Mouse (Mus musculus) induced T-regulatory cell, adult 2 months (primary cell): Measurements from ENCODE around the gene Sorl1.
"Not testable (repeated sequence)": the region's sequence is repeated elsewhere in the genome, so short reads cannot be mapped to it uniquely, and the experiment has no call there.

Experiments
- DNase-seq: peaks from one replicate; pipeline ENCODE4 v3.0.0-alpha.2; 2012; ENCODE audit warnings: low read depth

Sorl1 gene

DNA sequence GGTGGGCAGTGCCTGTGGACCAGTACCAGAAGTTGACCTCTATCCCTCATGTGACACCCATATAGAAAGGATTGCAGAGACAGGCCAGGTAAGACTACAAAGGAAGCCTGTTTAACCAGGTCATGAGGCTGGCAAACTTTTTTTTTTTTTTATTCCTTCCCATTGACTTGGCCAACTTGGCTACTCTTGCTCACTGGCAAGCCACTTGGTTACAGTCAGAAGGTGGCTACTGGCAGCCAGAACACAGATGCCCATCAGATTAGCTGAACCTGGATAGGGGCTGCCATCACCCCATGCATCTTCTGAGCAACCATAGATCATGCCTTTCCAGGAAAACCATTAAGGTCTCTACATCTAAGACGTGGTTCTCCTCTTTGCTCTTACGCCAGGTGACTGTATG, 31.3 kb downstream of the Sorl1 start:
- DNase-seq: no peak

DNA sequence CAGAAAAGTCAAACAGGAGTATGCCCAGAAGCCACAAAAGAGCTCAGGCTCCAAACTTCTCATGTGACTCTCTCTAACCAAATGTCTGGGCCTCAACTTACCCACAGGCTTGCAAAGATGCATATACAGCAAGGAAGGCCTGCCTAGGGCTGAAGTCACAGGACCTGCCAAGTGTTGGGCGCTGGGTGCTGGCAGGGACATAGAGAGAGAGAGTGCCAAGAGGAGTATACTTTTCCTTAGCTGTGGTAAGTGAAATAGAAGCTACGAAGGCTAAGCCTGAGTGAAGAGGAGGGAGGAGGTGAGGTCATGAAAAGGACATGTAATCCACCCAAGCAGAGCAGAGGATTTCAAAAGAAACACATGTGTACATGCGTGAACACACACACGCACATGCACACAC, 32.5 kb downstream of the Sorl1 start:
- no peak for DNase-seq

DNA sequence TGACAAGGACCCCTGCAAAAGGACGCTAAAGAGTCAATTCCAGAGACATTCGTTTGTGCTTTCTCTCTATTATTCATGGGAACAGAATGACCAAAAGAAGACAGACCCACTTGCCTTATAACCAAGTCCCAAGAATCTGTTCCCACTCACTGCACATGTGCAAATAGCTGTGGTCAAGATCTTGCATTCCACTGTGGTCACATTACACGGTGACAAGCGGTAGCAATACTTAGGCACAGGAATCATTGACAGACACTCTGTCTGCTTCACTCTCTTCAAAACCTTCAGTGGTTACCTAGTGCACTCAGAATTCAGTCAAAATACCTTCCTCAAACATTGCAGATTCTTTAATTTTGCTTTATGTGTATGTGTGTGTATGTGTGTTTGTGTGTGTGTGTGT, 36.2 kb downstream of the Sorl1 start:
- DNase-seq: no peak

DNA sequence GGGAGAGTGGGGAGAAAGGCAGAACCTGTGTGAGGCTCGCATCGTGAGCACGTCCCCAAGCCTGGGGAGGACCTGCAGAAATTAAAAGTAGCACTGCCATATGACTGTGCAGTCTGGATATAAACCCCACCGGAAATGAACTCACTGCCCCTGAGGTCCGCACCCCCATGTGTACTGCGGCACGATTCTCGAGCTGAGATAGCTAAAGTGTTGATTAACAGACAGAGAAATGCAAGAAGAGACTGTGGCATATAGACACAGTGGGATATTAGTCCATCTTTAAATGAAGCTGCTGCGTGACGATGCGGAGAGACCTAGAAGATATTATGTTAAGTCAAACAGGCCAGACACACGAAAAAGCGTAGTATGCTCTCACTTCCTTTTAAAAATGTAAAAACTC, 38.1 kb downstream of the Sorl1 start:
- DNase-seq: no peak

DNA sequence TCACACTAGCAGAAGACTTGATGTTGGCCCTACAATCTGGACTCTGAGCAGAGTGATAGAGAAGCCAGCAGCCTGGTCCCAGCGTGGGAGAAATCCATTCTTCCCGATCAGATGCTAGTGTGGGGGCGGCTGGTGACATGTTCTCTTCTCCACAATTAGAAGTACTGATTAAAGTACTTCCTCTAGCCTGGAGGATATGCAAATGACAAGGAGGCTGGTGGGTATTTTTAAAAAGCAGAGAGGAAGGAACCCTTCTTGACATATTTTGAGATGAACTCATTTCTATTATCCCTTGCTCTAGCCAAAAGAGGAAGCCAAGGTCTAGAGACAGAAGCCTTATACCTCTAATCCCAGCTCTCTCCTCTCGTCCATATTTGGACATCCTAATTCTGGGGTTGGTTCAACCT, 40.4 kb downstream of the Sorl1 start:
- no peak for DNase-seq

DNA sequence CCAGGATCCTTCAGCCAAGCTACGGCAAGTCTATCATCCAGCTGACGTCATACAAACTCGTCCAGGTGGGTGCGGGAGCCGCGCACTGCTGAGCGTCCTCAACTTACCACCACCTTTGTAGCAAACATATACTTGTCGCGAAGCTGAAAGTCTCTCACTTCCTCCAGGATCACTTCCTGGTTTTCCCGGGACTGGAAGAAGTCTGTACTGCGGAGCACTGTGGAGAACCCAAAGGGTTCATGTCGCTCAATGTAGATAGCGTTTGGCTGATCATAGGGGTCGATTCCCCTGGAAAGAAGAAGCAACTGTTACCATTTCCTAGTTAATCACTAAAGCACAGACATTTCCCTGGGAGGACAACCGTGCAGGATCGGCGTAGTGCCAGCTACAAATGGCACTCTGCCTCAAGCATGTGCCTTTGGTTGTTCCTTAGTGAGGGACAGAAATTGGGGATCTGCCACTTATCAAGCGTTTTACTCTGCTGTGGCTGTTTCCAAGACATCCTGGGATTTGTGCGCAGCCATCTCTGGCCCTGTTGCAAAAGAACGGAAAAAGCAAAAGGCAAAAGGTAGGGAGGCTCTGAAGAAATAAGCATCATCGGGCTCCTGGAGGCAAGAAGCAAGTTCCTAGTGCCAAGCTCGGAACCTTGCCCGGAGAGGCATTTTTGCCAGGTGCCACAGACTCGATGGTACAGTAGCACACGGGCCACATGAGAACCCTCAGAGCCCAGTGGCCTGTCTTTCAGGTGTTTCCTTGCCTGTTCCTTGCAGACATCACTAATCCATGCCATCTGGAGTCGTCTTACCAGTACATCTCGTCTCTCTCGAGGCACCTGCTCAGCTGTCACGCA, 42.2 kb downstream of the Sorl1 start:
- no peak for DNase-seq

DNA sequence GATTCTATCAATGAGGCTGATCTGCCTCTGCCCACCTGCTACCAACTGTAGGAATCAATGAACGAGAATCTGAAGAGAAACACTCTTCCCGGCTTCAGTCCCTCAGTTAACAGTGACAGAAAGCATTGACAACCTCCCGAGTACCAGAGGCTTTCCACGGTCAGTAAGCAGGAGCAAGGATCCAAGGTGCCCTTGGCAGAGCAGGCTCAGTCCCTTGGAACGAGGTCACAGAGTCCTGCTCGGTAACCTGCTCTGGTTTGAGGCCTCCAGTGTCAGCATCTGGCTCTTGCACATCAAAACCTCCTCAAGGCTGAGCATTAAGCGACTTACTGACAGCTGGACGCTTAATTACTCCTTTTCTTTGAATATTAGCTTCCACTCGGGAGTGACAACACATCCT, 43.4 kb downstream of the Sorl1 start:
- no peak for DNase-seq

DNA sequence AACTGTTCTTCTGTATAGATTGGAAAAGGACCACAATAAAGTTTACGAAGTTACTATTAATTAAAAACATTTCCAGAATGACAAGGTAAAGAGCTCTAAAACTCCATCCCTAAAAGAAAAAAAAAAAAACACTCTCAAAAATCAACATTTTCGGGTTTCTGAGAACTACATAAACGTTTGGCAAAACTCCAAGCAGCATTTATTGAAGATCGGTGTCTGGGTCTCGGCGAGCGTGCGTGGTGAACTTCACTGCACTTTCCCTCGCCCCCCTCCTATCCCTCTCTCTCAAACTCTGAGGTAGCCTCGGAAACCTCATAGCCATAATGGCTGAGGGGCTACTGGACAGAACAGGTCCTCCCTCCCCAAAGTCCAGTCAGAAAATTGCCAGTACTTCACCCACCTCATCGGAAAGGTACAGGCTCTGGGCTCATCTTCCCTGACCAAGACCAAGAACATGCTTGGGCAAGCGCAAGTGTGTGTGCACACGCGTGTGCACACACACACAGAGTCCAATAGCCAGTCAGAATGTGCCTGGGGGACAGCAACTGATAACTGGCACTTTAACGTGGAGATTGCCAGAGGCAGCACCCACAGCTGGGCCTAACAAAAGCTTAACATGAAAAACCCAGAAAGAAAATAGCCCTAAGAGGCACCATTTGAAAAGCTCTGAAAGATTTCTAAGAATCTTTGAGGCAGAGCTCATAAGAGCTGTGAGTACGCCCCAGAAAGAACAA, 46.8 kb downstream of the Sorl1 start:
- no peak for DNase-seq

DNA sequence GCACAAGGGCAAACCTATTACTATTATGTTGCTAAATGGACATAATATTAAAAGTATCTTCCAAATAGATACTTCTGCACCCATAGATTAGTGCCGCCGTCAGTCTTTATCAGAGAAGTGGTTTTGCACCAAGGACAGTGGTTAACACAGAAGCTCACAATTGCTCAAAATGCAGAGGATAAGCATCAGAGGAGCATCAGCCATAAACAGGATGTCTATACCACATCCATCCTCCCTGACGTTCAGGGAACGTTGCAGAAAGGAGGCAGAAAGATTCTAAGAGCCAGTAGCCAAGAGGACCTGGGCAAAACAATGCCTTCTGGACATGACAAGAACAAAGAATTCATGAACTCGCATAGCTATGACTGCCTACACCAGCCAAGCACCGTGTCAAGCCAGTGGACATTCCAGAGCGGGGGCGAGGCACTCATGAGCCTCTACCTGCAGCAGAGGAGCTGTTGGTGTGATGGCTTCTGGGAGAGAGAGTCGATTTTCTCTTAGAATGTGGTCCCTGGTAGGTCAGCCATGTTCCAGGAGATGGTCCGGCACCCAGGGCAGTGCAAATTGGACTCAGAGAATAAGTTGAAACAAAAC, 47.7 kb downstream of the Sorl1 start:
- peak; percentile 16 for DNase-seq

DNA sequence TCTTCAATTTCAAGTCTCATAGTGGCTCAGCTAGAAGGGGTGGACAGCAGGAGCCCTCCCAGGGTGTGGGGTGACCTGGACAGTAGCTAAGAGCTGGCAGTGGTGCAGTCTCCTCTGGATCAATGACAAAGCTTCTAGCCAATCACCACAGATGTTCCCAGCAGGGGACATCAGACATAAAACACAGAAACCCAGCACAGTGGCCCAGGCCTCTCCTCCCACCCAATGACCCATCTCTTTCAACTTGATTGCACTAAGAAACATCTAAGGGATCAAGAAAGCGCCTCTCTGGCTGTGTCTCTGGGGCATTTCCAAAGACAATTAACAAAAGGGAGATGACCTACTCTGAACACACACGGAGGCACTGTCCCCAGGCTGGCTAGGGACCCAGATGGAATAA, 48.9 kb downstream of the Sorl1 start:
- no peak for DNase-seq

DNA sequence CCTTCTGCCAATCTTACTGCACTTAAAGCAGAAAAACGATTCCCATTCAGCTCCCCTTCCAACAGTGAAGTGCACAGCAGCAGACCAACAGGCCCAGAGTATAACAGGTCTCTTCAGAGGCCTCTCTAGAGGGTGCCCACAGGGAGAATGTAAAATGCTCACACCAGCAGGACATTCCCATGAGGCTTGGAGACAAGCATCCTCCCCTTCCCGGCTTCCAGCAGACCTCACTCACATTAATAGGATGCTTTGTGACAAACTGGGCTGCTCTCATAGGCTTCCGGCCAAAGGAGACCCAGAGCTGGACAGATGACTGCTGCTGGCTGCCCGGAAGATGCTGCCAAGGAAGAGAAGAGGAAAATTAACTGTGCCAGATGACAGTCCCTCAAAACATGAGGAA, 52.1 kb downstream of the Sorl1 start:
- no peak for DNase-seq

DNA sequence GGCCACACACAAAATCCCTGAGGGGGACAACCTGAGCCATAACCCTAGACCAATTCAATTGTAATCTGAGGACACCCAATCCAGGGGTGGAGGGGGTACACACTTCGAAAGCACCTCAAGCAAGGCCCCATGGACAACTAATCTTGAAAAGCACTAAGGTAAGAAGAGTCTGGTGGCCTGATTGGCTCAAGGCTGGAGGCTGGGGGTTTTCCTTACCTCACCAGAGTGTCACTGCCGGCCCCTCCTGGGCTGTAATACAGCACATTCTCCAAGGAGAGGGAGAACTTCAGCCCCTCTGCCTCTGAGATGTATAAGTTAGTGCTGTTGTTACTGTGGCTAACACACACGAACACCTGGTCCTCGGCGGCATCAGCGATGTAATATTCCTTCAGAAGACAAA, 53.2 kb downstream of the Sorl1 start:
- DNase-seq: no peak

DNA sequence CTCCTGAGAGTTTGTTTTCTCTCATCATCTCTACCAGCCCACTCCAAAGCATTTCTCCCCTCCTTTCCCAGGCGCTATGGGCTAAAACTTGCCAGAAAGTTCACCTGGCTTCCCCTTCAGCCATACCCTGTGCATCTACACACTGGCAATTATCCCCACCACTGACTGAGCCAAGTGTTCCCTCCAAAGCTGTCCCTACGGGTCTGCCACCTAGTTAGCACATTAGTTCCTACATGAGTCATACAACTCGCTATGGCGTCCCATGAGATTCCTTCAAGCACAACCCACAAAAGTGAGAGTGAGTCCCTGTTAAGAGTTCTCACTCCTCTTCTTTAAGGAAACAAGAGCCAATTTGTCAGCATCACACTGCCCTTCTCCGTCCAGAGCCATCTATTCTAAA, 54.6 kb downstream of the Sorl1 start:
- no peak for DNase-seq

DNA sequence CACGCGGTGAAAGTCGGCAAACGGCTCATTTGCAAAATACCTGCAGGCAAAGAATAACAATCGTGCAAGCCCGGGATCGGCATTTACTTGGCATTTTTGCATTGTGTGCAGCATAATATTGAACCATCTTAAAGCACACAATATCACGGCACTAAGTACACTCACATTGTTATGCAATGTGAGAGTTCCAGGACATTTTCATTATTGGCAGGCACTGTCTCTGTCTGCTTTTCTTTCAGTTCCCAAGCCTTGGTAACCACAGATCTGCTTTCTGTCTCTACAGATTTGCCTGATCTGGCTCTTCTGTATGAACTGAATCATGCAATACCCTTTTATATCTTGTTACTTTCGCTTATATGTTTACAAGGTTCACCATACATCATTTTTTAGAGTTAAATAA, 56.1 kb downstream of the Sorl1 start:
- no peak for DNase-seq

DNA sequence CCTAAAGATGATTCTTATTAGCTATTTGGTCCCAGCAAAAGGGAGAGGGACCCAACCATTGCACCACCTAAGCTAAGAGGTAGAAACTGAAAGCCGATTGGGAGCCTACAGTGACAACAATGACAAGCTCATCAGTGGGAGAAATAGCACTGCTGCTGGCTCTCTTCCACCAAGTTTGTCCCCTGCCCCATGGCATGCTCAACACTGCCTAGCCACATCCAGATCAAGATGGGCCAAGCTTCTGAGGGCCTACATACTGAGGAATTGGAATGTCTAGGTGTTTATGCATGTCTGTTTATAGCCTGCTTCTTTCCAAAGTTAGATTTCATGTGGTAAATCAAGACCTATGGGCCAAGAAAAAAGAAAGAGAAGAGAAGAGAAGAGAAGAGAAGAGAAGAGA, 58.3 kb downstream of the Sorl1 start:
- DNase-seq: no peak

DNA sequence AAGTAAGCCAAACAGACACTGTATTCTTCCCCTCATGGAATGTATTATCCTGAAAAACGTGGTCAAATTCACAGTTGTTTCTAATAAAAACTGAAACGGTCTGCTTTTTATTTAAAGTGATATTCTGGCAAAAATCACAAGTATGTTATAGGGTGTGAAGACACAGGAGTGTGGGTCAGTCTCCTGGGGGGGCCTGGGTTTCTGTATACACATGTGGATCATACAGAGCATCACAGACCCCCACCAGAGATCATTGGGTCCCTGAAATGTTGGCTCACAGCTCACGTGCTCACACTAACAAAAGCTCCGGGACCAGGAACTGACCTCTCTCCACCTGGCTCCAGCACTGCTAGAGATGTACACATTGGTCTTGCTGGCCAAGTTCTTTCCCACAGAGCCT, 60.7 kb downstream of the Sorl1 start:
- no peak for DNase-seq

DNA sequence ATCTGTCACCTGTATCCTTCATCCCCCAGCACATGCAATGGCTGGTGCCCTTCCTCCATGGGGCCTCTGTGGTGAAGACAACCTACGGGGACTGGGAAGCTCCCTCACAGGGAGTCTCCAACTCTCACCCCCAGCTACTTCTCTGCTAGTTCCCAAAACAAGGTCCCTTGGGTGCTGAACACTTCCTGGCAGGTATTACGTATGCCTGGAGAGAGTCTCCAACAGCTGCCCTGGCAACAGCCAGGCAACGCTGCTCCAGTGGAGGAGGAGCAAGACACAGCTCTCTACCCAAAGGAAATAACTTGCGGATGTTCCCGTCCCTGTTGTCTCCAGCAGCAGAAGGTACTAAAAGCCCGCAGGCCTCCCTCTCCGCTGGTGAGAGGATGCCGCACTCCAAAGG, 61.8 kb downstream of the Sorl1 start:
- DNase-seq: no peak

DNA sequence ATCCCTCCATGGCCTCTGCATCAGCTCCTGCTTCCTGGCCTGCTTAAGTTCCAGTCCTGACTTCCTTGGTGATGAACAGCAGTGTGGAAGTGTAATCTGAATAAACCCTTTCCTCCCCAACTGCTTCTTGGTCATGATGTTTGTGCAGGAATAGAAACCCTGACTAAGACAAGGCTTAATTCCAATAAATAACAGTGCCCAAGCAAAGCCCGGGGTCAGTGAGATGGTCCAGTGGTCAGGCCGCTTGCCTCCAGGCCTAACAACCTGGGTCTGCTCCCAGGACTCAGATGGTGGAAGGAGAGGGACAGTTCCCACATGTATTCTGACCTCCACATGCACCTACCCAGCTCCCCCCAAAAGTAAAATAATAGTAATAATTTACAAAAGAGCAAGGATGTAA, 65.1 kb downstream of the Sorl1 start:
- not testable (repeated sequence) for DNase-seq

DNA sequence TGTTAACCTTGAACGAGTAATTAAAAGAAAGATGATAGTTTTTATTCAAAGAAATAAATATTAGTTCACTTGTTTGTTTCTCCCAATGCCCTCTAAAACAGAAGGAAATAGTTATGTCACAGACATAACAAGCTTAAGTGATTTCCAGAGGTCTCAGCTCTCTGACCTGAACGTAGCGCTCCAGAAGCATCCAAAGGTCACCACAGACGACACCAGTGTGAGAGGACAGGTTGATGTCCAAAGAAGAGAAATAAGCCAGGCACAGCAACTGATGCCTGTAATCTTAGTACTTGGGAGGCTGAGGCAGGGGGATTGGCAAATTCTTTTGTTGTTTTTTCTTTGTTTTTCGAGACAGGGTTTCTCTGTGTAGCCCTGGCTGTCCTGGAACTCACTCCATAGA, 67.5 kb downstream of the Sorl1 start:
- DNase-seq: no peak

DNA sequence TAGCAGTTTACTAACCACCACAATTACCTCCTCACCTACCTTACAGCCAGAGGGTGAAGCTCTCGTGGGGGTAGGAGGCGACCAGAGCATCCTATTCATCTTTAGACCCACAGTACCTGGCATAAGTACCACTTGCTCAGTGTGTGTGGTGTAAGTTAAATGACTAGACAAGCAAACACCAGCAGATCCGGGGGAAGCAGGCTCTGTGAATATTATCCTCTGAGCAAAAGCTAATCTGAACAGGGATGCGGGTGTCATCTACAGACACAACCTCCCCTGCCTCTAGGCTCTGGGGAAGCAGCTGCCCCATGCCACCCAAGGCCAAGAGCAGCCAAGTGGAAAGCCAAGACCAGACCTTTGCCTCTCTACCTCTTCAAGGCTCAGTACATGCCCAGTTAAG, 68.7 kb downstream of the Sorl1 start:
- no peak for DNase-seq

DNA sequence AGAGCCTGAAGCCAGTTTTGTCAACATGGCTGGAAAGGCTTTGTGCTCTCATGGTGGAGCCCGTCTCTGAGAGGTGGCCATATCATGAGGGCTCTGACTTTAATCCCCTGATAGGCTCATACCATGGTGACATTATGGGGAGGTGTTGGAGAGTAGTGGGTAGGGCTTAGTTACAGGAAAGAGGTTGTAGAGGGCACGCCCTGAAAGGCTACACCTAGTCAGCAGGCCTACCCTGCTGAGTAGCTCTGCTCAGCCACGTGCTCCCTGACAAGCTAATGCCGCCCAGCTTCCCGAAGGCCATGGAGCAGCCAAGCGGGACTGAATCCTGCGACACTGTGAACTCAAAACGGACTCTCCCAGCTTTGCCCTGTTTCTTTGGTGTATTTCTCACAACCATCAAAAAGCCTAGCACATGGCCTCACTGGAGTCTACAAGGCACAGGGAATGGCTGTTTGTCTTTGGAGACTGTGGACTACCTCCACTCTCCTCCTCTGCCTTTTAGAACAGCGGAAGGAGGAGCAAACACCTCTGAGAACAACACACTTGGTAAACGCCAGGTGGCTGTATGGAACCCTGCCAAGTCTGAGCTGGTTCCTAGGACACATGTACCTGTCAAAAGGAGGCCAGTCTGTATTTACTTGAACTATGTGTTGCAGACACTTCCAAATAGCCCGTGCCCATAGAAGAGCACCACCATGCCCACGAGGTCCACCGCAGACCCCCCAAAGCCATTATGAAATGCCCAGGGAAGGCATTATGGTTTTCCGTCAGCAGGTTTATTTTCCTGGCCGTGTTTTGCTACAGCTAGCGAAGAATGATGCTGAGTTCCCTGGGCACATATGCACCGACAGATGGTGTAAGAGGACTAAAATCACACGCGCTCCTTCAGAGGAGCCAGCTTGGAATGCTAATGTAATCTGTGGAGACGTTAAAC, 69.5 kb downstream of the Sorl1 start:
- DNase-seq: no peak

DNA sequence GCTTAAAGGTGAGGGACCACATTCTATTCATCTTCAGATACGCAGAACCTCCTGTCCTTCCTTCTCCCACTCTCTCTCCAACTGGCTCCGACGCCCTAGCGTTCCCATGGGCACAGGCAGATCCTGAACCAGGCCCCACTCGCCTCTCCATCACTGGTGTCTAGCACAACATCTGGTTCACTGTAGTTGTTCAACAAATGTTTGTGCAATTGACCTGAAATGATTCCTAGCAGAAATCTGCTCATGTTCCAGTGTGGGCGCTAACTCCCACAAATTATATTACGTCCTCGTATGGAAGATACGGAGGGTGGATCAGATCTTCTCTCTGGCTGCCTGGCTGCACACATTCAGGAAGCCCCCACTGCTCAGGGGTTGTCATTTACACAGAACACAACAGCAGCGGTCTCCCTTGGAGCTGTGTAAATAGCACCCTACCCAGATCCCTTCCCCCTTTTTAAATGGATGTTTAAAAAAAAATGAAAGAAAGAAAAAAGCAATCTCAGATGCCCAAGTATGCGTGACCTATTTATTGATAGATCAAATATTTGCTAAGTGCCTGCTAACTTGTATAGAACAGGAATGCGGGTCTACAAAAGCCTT, 70.4 kb downstream of the Sorl1 start:
- DNase-seq: no peak
